Mouse (Mus musculus) G1E (cell line): ENCODE results near the gene Rhbg. TPM values are rescaled to one million over a fixed set of nuclear protein-coding genes. Genes with fewer than 3 reads are reported as not detected.

Experiments
- ATAC-seq: 2 replicates; pipeline ENCODE4 v1.8.0; 2016; ENCODE audit warnings: mild to moderate bottlenecking; ENCODE audit not compliant: insufficient number of reproducible peaks, poor library complexity, low FRiP score, severe bottlenecking; ENCODE audit errors: extremely low read depth
- DNase-seq: peaks from one replicate; pipeline ENCODE4 v3.0.0; 2012; ENCODE audit warnings: low spot score
- H3K27me3 ChIP-seq: 2 replicates; pipeline ENCODE4 v1.6.1; 2012; ENCODE audit warnings: mild to moderate bottlenecking, low read length, inconsistent platforms; ENCODE audit not compliant: insufficient read depth
- H3K36me3 ChIP-seq: replicated peaks from 2 replicates; pipeline ENCODE3; 2012; ENCODE audit warnings: mild to moderate bottlenecking, inconsistent platforms
- H3K4me1 ChIP-seq: 2 replicates; pipeline ENCODE4 v1.6.1; 2012; ENCODE audit warnings: low read depth, low read length, inconsistent platforms, mixed read lengths; ENCODE audit not compliant: insufficient read depth
- H3K4me3 ChIP-seq: 2 replicates; pipeline ENCODE4 v1.5.1; 2012; ENCODE audit warnings: low read depth, mild to moderate bottlenecking, inconsistent platforms, low read length, moderate library complexity, mixed read lengths
- H3K9me3 ChIP-seq: replicated peaks from 2 replicates; pipeline ENCODE4 v1.6.1; 2012; ENCODE audit warnings: inconsistent platforms
- CTCF ChIP-seq: IDR thresholded peaks from 2 replicates; pipeline ENCODE4 v1.5.1; 2012; ENCODE audit warnings: low read depth, low read length, inconsistent platforms, mixed read lengths
- GATA1 ChIP-seq: IDR thresholded peaks from 2 replicates; pipeline ENCODE4 v1.6.1; 2012; ENCODE audit warnings: borderline replicate concordance, low read length, inconsistent platforms, mixed read lengths
- GATA2 ChIP-seq: IDR thresholded peaks from 2 replicates; pipeline ENCODE4 v1.6.1; 2012; ENCODE audit warnings: low read depth, low read length, inconsistent platforms, borderline replicate concordance
- POLR2AphosphoS5 ChIP-seq: IDR thresholded peaks from 2 replicates; pipeline ENCODE4 v1.6.1; 2012; ENCODE audit warnings: low read depth, low read length, inconsistent platforms; ENCODE audit not compliant: insufficient replicate concordance
- TAL1 ChIP-seq: conservative IDR thresholded peaks from 2 replicates; pipeline ENCODE4 v1.6.1; 2012; ENCODE audit warnings: low read depth, low read length, inconsistent platforms, mixed read lengths
- polyA plus RNA-seq: library from polyadenylated mRNA; stranded (reverse); fragments of >175 nt; gene quantifications from 2 replicates; pipeline ENCODE4 v1.2.3, GENCODE M21; 2012
- total RNA-seq, 2 experiments: library from RNA; stranded (forward) in 1 of 2; stranded (reverse) in 1 of 2; fragments of 200-1000 nt in 1 of 2; fragments of >200 nt in 1 of 2; fragmentation: Nextera tagmentation in 1 of 2; gene quantifications; 2 replicates each; pipeline ENCODE4 v1.2.3; 2014 to 2017

Rhbg gene
- total and polyA plus RNA-seq, 3 experiments = not detected

- DNase-seq = no peak
- Histone ChIP-seq H3K36me3 (no peaks in the 10 kb centered on the region), H3K27me3 (peaks cover 41% of the 10 kb centered on the region), H3K4me1 (no peaks in the 10 kb centered on the region), H3K4me3 (no peak overlapping the region), H3K9me3 (no peaks in the 10 kb centered on the region)
- no peak for TF ChIP-seq GATA1
- TF ChIP-seq GATA2 = no peak
- TF ChIP-seq CTCF = no peak
- TF ChIP-seq TAL1 = no peak
- no peak for TF ChIP-seq POLR2AphosphoS5
- ATAC-seq = no peak
Measured at GRCm38 (mm10) chr3:88224929-88225328, 29.6 kb downstream of the Rhbg start.

DNA sequence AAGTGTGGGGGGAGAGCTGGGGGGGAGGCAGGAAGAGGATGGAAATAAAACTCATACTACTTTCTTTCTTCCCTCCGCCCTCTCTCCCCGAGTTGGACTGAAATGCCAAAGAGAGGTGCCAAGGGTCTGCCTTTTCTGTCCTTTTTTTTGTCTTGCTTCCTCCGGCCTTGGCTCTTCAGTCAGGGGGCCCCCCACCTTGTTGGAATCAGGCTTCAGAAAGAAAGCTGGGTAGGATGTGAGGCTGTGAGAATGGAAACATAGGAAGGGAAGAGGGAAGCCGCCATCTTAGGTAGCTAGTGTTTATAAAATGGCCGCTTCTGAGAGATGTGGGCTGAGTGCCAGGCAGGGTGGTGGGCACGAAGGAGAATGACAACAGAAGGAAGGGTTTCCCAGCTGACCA lies 32.1 kb downstream of the Rhbg start:
- Histone ChIP-seq H3K36me3 (no peaks in the 10 kb centered on the region), H3K4me3 (no peak overlapping the region), H3K4me1 (no peaks in the 10 kb centered on the region), H3K9me3 (no peaks in the 10 kb centered on the region), H3K27me3 (peaks cover 35% of the 10 kb centered on the region)
- TF ChIP-seq GATA1 (no peak), TAL1 (no peak), GATA2 (no peak)
- ATAC-seq (no peak), DNase-seq (no peak)

DNA sequence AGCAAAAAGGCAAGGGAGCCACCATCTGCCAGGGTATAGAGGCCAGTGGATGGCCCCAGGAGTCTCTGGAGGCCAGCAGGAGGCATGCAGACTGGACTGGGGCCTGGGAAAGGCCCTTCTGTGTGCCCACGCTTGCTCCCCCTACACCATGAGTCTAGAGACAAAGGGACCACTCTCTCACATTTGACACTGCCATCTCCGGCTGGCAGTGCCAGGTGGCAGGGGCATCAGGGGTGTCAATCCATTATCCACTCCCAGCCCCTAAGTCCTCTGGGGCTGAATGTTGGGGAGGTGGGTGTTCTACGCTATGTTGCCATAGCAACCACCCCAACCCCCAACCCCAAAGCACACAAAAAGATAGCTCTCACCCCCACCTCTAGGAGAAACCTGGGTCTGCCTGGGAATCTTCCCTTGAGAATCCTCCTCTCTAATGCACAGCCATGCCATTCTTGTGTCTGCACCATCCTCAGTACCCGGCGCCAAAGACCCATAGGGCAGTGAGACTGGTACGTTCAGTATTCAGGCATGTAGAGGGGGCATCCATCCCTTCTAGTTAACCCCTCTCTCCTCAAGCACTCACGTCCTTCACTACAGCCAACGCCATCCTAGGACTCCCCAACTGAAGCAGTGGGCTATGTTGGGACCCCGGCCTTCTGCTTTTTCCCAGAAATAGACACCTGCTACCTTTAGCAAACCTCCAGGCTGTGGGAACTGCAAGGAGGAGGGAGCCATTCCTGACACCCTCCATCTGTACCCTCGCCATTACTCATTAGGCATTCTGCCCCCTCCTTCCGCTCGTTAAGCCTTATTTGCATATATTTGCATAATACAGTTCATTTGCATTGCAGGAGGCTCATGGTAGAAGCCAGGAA lies 32.8 kb downstream of the Rhbg start:
- no peaks in the 10 kb centered on the region for H3K9me3 ChIP-seq
- no peak for ATAC-seq
- no peak for DNase-seq

DNA sequence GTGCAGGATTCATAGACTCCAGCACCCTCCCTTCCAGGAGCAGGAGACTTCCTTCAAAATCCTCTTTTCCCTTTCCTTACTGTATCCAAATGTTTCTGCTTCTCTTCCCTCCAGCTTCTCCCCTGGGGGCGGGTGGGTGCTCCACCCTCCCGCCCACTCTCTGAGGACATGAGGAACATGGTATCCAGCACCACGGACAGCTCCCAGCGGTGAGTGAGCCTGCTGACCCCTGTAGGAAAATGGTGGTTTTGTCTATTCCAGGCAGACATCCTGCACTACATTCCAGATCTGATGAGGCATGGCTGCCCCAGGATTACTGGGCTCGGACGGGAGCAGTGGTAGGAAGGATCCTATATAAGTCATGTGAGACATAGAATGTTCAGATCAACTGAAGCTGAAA lies 33.7 kb downstream of the Rhbg start:
- peak; percentile 49 for DNase-seq
- Histone ChIP-seq H3K27me3 (peaks cover 37% of the 10 kb centered on the region), H3K9me3 (no peaks in the 10 kb centered on the region)

More for the DNA sequence above, 32.8 kb downstream of the Rhbg start:
- TF ChIP-seq TAL1 (no peak), CTCF (no peak), POLR2AphosphoS5 (no peak), GATA1 (no peak)
- H3K4me1 ChIP-seq = no peaks in the 10 kb centered on the region
- no peak overlapping the region for H3K4me3 ChIP-seq
- H3K27me3 ChIP-seq = peaks cover 32% of the 10 kb centered on the region
- H3K36me3 ChIP-seq = no peaks in the 10 kb centered on the region

DNA sequence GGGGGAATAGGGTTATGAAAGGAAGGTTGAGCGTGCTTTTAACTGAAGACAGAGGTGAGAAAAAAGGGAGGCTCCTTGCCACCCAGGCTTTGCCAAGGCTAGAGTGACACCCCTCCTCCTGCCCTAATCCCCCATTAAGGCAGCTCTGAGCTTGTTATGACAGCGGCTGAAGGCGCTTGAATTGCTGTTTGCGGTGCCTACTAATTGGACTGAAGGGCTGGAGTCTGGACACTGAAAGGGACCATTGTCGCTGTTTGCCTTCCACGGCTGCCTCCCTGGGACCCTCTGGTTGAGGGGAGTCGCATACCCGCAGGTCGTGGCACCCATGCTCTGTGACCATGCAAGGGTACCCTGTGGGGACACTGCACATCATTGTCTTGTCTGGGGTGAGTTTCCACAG lies 34.6 kb downstream of the Rhbg start:
- ATAC-seq (no peak), DNase-seq (no peak)
- peaks cover 10% of the 10 kb centered on the region for H3K4me1 ChIP-seq
- peaks cover 38% of the 10 kb centered on the region for H3K27me3 ChIP-seq
- no peak overlapping the region for H3K4me3 ChIP-seq
- TF ChIP-seq POLR2AphosphoS5 (no peak), GATA1 (no peak), GATA2 (no peak), CTCF (no peak), TAL1 (no peak)
- H3K36me3 ChIP-seq = no peaks in the 10 kb centered on the region
- no peaks in the 10 kb centered on the region for H3K9me3 ChIP-seq

More for the DNA sequence above, 33.7 kb downstream of the Rhbg start:
- H3K4me1 ChIP-seq = peaks cover 1% of the 10 kb centered on the region; the same call in 1 of the 2 replicates
- no peak overlapping the region for H3K4me3 ChIP-seq
- H3K36me3 ChIP-seq = no peaks in the 10 kb centered on the region
- no peak; the same call in 1 of the 2 replicates for ATAC-seq
- TF ChIP-seq CTCF (no peak), POLR2AphosphoS5 (no peak)

DNA sequence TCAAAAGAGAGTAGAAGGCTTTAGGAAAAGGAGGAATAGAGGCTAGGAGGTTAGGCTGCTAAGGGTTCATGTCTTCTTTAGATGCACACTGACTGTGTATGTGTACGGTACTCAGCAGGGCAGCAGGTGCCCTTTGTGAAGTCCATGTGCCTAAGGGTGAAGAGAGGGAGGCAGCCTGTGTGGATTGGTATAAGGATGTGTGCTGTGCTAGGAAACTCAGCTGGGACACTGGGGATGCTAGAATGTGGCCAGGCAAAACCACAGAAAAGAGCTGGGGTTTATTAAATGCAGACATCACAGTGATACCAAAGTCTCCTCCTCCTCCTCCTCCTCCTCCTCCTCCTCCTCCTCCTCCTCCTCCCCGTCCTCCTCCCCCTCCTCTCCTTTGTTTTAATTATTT lies 36.8 kb downstream of the Rhbg start:
- Histone ChIP-seq H3K4me3 (no peak overlapping the region), H3K9me3 (no peaks in the 10 kb centered on the region; the same call in 1 of the 2 replicates), H3K36me3 (no peaks in the 10 kb centered on the region), H3K4me1 (peaks cover 16% of the 10 kb centered on the region), H3K27me3 (peaks cover 43% of the 10 kb centered on the region)
- ATAC-seq (no peak), DNase-seq (no peak)
- TF ChIP-seq GATA1 (no peak), GATA2 (no peak)
